In genomic region chr7:111969198-111969887, GRCm38 (mm10) we compare ENCODE assay signal across 8 mouse cellular contexts. TPM values are rescaled to one million over a fixed set of nuclear protein-coding genes. Genes with fewer than 3 reads are reported as not detected.
A peak's percentile ranks its signal among the peaks of the same experiment; 100 is the strongest.
DNase-seq lines count a peak whose midpoint lies in the region; ATAC-seq and TF ChIP-seq lines count a peak whose summit lies in the region.

No protein-coding gene starts in this region.

- no peak overlapping the region for H3K9ac ChIP-seq in kidney, embryonic 15.5 days
- no peak overlapping the region for H3K9ac ChIP-seq in midbrain, postnatal 0 days (replicated peaks; ENCODE audit: low read length, poor library complexity, severe bottlenecking)

- H3K27ac ChIP-seq in kidney, embryonic 15.5 days: no peak overlapping the region
- no peak overlapping the region for H3K27ac ChIP-seq in forebrain, embryonic 10.5 days
- H3K27ac ChIP-seq in midbrain, postnatal 0 days (ENCODE audit: low read depth, low read length): no peak overlapping the region

- no peak for ATAC-seq in kidney, embryonic 15.5 days (replicated peaks; ENCODE audit: low FRiP score)
- ATAC-seq in midbrain, postnatal 0 days (ENCODE audit: low FRiP score): no peak

- no peak for TF ChIP-seq POLR2A in brain, embryonic 14.5 days (IDR thresholded peaks at IDR 0.05; ENCODE audit: borderline replicate concordance, extremely low read depth, insufficient read depth, insufficient read length, poor library complexity, severe bottlenecking)

- H3K27me3 ChIP-seq in kidney, embryonic 15.5 days: peaks cover 7% of the 10 kb centered on the region; the same call in 1 of the 2 replicates
- no peaks in the 10 kb centered on the region for H3K27me3 ChIP-seq in forebrain, embryonic 10.5 days (ENCODE audit: poor library complexity, severe bottlenecking)
- H3K27me3 ChIP-seq in midbrain, postnatal 0 days (ENCODE audit: insufficient read depth, low read length): no peaks in the 10 kb centered on the region

- H3K4me1 ChIP-seq in kidney, embryonic 15.5 days: no peaks in the 10 kb centered on the region
- peaks cover 9% of the 10 kb centered on the region; the same call in 1 of the 2 replicates for H3K4me1 ChIP-seq in forebrain, embryonic 10.5 days
- H3K4me1 ChIP-seq in midbrain, postnatal 0 days (ENCODE audit: insufficient read depth, low read length): no peaks in the 10 kb centered on the region

- no peaks in the 10 kb centered on the region for H3K36me3 ChIP-seq in kidney, embryonic 15.5 days
- no peaks in the 10 kb centered on the region for H3K36me3 ChIP-seq in forebrain, embryonic 10.5 days (replicated peaks)
- no peaks in the 10 kb centered on the region for H3K36me3 ChIP-seq in midbrain, postnatal 0 days (ENCODE audit: insufficient read depth, low read length)

- 47% methylated on average over 4 of the region's 4 CpGs for WGBS in kidney, embryonic 15.5 days
- 65% methylated on average over 4 of the region's 4 CpGs for WGBS in forebrain, embryonic 10.5 days
- 51% methylated on average over 4 of the region's 4 CpGs for WGBS in midbrain, postnatal 0 days

- DNase-seq in kidney, adult 11 months: peak; percentile 44
- DNase-seq in brain, embryonic 14.5 days (ENCODE audit: low read depth): peak; percentile 87
- DNase-seq in forebrain, embryonic 10.5 days (ENCODE audit: extremely low spot score, low spot score): peak; percentile 57
- peak; percentile 39 for DNase-seq in hindlimb bud, embryonic 11.5 days (ENCODE audit: extremely low spot score, low read depth, low spot score)
- peak; percentile 19 to 81 for DNase-seq in left cerebral cortex, adult 9 months (ENCODE audit: low spot score in 2 of 2)
- peak; percentile 87 for DNase-seq in midbrain, postnatal 0 days (ENCODE audit: low spot score)
- peak; percentile 18 for DNase-seq in thymus, postnatal 25 days

- peak; percentile 70; the same call in 1 of the 2 replicates for TF ChIP-seq CTCF in brain, embryonic 14.5 days (IDR thresholded peaks at IDR 0.05; ENCODE audit: borderline replicate concordance, extremely low read depth, insufficient read depth, insufficient read length)
- peak; percentile 86 for TF ChIP-seq CTCF in midbrain, postnatal 0 days (IDR thresholded peaks at IDR 0.05)

- H3K9me3 ChIP-seq in kidney, embryonic 15.5 days (replicated peaks): no peaks in the 10 kb centered on the region
- H3K9me3 ChIP-seq in forebrain, embryonic 10.5 days: no peaks in the 10 kb centered on the region
- H3K9me3 ChIP-seq in midbrain, postnatal 0 days (ENCODE audit: low read length): no peaks in the 10 kb centered on the region

- no peak overlapping the region for H3K4me3 ChIP-seq in kidney, embryonic 15.5 days (replicated peaks)
- no peak overlapping the region for H3K4me3 ChIP-seq in forebrain, embryonic 10.5 days
- no peak overlapping the region for H3K4me3 ChIP-seq in midbrain, postnatal 0 days (ENCODE audit: low read depth, low read length)

- no peak overlapping the region for H3K4me2 ChIP-seq in kidney, embryonic 15.5 days
- no peak overlapping the region for H3K4me2 ChIP-seq in midbrain, postnatal 0 days (ENCODE audit: low read depth, low read length, poor library complexity, severe bottlenecking)

RNA-seq across cellular contexts. Expression of gene Usp47, which starts 54.0 kb away (rescaled TPM):
- 61.1 and 62.0 TPM in 2 replicates for polyA plus RNA-seq in kidney, embryonic 15.5 days (2015; fragmentation: Nextera tagmentation; extraction: Ambion mirVana)
- polyA plus RNA-seq in brain, embryonic 14.5 days (2012; rRNA removed): 52.8 and 73.3 TPM in 2 replicates
- polyA plus RNA-seq in forebrain, embryonic 10.5 days (2016; fragmentation: Nextera tagmentation; extraction: Ambion mirVana): 86.0 and 88.3 TPM in 2 replicates
- 79.0 and 96.9 TPM in 2 replicates for total RNA-seq in midbrain, postnatal 0 days (2014; rRNA removed)
- polyA plus RNA-seq in midbrain, postnatal 0 days (2015; fragmentation: Nextera tagmentation; extraction: Ambion mirVana): 49.2 and 52.2 TPM in 2 replicates

Comparison
In these comparisons a context has a peak if more than half of its experiments do, and no peak if none do; other contexts are left out.
1. DNase-seq: peak in every context shown above with its lines; median percentile 87 in brain, embryonic 14.5 days; 87 in midbrain, postnatal 0 days; 57 in forebrain, embryonic 10.5 days; 50 in left cerebral cortex, adult 9 months; 44 in kidney, adult 11 months; 39 in hindlimb bud, embryonic 11.5 days; 18 in thymus, postnatal 25 days.